Mouse (Mus musculus) adrenal gland, postnatal 10 days (tissue): Measurements from ENCODE around the gene Ssbp4. TPM values are rescaled to one million over a fixed set of nuclear protein-coding genes. Genes with fewer than 3 reads are reported as not detected.
"Not testable (repeated sequence)": the region's sequence is repeated elsewhere in the genome, so short reads cannot be mapped to it uniquely, and the experiment has no call there.

Experiments used
- DNase-seq: peaks from one replicate; pipeline ENCODE4 v3.0.0; 2021; ENCODE audit warnings: mixed read lengths
- total RNA-seq, 2 experiments: library from RNA; stranded (reverse); gene quantifications; 2 replicates each; pipeline ENCODE4 v1.2.3; 2021

Gene Ssbp4
- total RNA-seq, 2 experiments from 2014 or later = 92.0 to 96.9 TPM

- DNase-seq = not testable (repeated sequence)
These were observed 20.7 kb downstream of the Ssbp4 start for GRCm38 (mm10) chr8:70587955-70588354.

- peak; percentile 78 for DNase-seq
These were observed 23.4 kb downstream of the Ssbp4 start for GRCm38 (mm10) chr8:70585258-70585652.

GRCm38 (mm10) chr8:70584606-70585257 lies 23.9 kb downstream of the Ssbp4 start:
- no peak for DNase-seq

GRCm38 (mm10) chr8:70583476-70584387 lies 24.9 kb downstream of the Ssbp4 start:
- DNase-seq = peak; percentile 79

GRCm38 (mm10) chr8:70577207-70577606 lies 31.5 kb downstream of the Ssbp4 start:
- DNase-seq = no peak

- DNase-seq = peak; percentile 70
These were observed 33.8 kb downstream of the Ssbp4 start for GRCm38 (mm10) chr8:70574915-70575314.

GRCm38 (mm10) chr8:70574302-70574701 lies 34.4 kb downstream of the Ssbp4 start:
- DNase-seq = no peak

- DNase-seq = no peak
These were observed 37.7 kb downstream of the Ssbp4 start for GRCm38 (mm10) chr8:70570990-70571389.

- DNase-seq = no peak
These were observed 38.3 kb downstream of the Ssbp4 start for GRCm38 (mm10) chr8:70570360-70570759.

- DNase-seq = peak; percentile 66
These were observed 43.1 kb downstream of the Ssbp4 start for GRCm38 (mm10) chr8:70565561-70565960.

- no peak for DNase-seq
These were observed 43.9 kb downstream of the Ssbp4 start for GRCm38 (mm10) chr8:70564696-70565235.

GRCm38 (mm10) chr8:70563763-70564387 lies 44.8 kb downstream of the Ssbp4 start:
- DNase-seq = no peak

- DNase-seq = no peak
These were observed 45.9 kb downstream of the Ssbp4 start for GRCm38 (mm10) chr8:70562802-70563201.

- DNase-seq = peak; percentile 69
These were observed 46.7 kb downstream of the Ssbp4 start for GRCm38 (mm10) chr8:70561809-70562535.

- DNase-seq = no peak
These were observed 47.3 kb downstream of the Ssbp4 start for GRCm38 (mm10) chr8:70561357-70561756.

GRCm38 (mm10) chr8:70560564-70560963 lies 48.1 kb downstream of the Ssbp4 start:
- no peak for DNase-seq

- peak; percentile 80 for DNase-seq
These were observed 48.6 kb downstream of the Ssbp4 start for GRCm38 (mm10) chr8:70560096-70560495.

GRCm38 (mm10) chr8:70558983-70559382 lies 49.7 kb downstream of the Ssbp4 start:
- no peak for DNase-seq

- DNase-seq = no peak
These were observed 50.3 kb downstream of the Ssbp4 start for GRCm38 (mm10) chr8:70558334-70558733.

- DNase-seq = no peak
These were observed 53.5 kb downstream of the Ssbp4 start for GRCm38 (mm10) chr8:70555079-70555747.

GRCm38 (mm10) chr8:70553740-70554139 lies 54.9 kb downstream of the Ssbp4 start:
- peak; percentile 86 for DNase-seq
